Mouse (Mus musculus) cerebellum, adult 2 months (tissue): ENCODE results near the gene Fus.

Experiments used
- CTCF ChIP-seq: fragments of 200-500 bp; IDR thresholded peaks from 2 replicates; pipeline ENCODE4 v1.5.1; 2011; ENCODE audit warnings: low read depth, mild to moderate bottlenecking, control low read depth, low read length, moderate library complexity, borderline replicate concordance; ENCODE audit not compliant: insufficient read depth
- POLR2A ChIP-seq: fragments of 200-500 bp; IDR thresholded peaks from 2 replicates; pipeline ENCODE4 v1.6.1; 2011; ENCODE audit warnings: low read length, control low read depth, borderline replicate concordance; ENCODE audit not compliant: insufficient read depth

- no peak for TF ChIP-seq CTCF
- TF ChIP-seq POLR2A, result no peak
These were observed 30.9 kb upstream of the Fus start for GRCm38 (mm10) chr7:127936216-127936884.
